Mouse (Mus musculus) erythroblast, embryonic 14.5 days (primary cell): ENCODE results near the gene Ankrd28.
"Not testable (repeated sequence)": the region's sequence is repeated elsewhere in the genome, so short reads cannot be mapped to it uniquely, and the experiment has no call there.

Experiments used
- GATA1 ChIP-seq: IDR thresholded peaks from 2 replicates; pipeline ENCODE4 v1.6.1; 2012; ENCODE audit warnings: low read length, inconsistent platforms, mixed read lengths
- TAL1 ChIP-seq: IDR thresholded peaks from 3 replicates; pipeline ENCODE4 v1.6.1; 2012; ENCODE audit warnings: low read length, inconsistent platforms, mixed read lengths

GRCm38 (mm10) chr14:31758410-31758809 lies 72.0 kb downstream of the Ankrd28 start:
- not testable (repeated sequence) for TF ChIP-seq GATA1, TAL1
